Comparison of ENCODE assay signal across 24 mouse cellular contexts in genomic region chr10:81656174-81656573, GRCm38 (mm10). TPM values are rescaled to one million over a fixed set of nuclear protein-coding genes. Genes with fewer than 3 reads are reported as not detected.
"Had no signal": no experiment of that assay in that cellular context is flagged by ENCODE, and none has a peak within 500 bp of the region (broad histone marks: within the 10 kb centered on the region; RNA-seq: fewer than 3 reads in every experiment).

No protein-coding gene starts in this region.

- H3K27me3 ChIP-seq: limb, embryonic 13.5 days; liver, embryonic 12.5 days; liver, embryonic 15.5 days; lung, embryonic 15.5 days; megakaryocyte, embryonic 14.5 days; neural tube, embryonic 12.5 days; neural tube, embryonic 15.5 days had no signal

- H3K4me1 ChIP-seq: limb, embryonic 10.5 days; limb, embryonic 13.5 days; liver, embryonic 12.5 days; lung, embryonic 15.5 days; midbrain, embryonic 10.5 days; neural tube, embryonic 12.5 days; neural tube, embryonic 15.5 days had no signal

- H3K9ac ChIP-seq: limb, embryonic 13.5 days; liver, embryonic 12.5 days; liver, embryonic 15.5 days; lung, embryonic 15.5 days; neural tube, embryonic 12.5 days; neural tube, embryonic 15.5 days had no signal

- DNase-seq: kidney, adult 11 months; kidney, adult 8-10 months; layer of hippocampus, adult 9-11 months; liver; lung, adult 18-20 months; lung, postnatal 10 days; lung, postnatal 36 days; midbrain, embryonic 14.5 days; retina, postnatal 1 day; thymus, adult 2 months; thymus, postnatal 14 days; thymus, postnatal 4 days had no signal

- H3K27ac ChIP-seq: kidney, postnatal 0 days; layer of hippocampus, adult 2 months; limb, embryonic 10.5 days; limb, embryonic 13.5 days; liver, embryonic 12.5 days; liver, embryonic 15.5 days; lung, embryonic 15.5 days; midbrain, embryonic 10.5 days; neural tube, embryonic 12.5 days; neural tube, embryonic 15.5 days had no signal

- H3K4me3 ChIP-seq: layer of hippocampus, adult 2 months; limb, embryonic 10.5 days; limb, embryonic 13.5 days; liver, embryonic 12.5 days; liver, embryonic 15.5 days; lung, embryonic 15.5 days; megakaryocyte, embryonic 14.5 days; midbrain, embryonic 10.5 days; neural tube, embryonic 12.5 days; neural tube, embryonic 15.5 days had no signal

- H3K9me3 ChIP-seq: liver, embryonic 15.5 days had no signal

RNA-seq across cellular contexts. Expression of gene Zfp433, which starts 48.5 kb away (rescaled TPM):
- polyA plus RNA-seq: small intestine, adult 2 months had no signal
